ENCODE assay signal across 24 mouse cellular contexts in genomic region chr4:57574181-57574580, GRCm38 (mm10). TPM values are rescaled to one million over a fixed set of nuclear protein-coding genes. Genes with fewer than 3 reads are reported as not detected.
DNase-seq lines count a peak whose midpoint lies in the region; ATAC-seq and TF ChIP-seq lines count a peak whose summit lies in the region.
"Had no signal": no experiment of that assay in that cellular context is flagged by ENCODE, and none has a peak within 500 bp of the region (broad histone marks: within the 10 kb centered on the region; RNA-seq: fewer than 3 reads in every experiment).

No protein-coding gene starts in this region.

- no peak for TF ChIP-seq POLR2A in heart, adult 2 months (IDR thresholded peaks at IDR 0.05; ENCODE audit: insufficient read depth, low read depth, low read length)

- 75% methylated on average over 3 of the region's 3 CpGs for WGBS in heart, adult 2 months
- 59% methylated on average over 3 of the region's 3 CpGs for WGBS in heart, embryonic 14.5 days
- whole genome bisulfite sequencing in lung, embryonic 14.5 days: 80% methylated on average over 3 of the region's 3 CpGs

- no peak for TF ChIP-seq EP300 in heart, adult 2 months (IDR thresholded peaks at IDR 0.05; ENCODE audit: insufficient read depth, low read depth, low read length)

- no peak for DNase-seq in heart, adult 2 months
- no peak for DNase-seq in heart, adult 8-10 months (ENCODE audit: low spot score)
- no peak for DNase-seq in heart, postnatal 36 days
- no peak for DNase-seq in lung, embryonic 14.5 days
- no peak for DNase-seq in lung, postnatal 25 days (ENCODE audit: low spot score)
- no peak for DNase-seq in left cerebral cortex, postnatal 36 days (ENCODE audit: low spot score in 2 of 2)
- DNase-seq: B cell, adult 2 months; cerebellum, adult 2 months; cerebellum, postnatal 14 days; kidney, adult 9 months; kidney, postnatal 10 days; layer of hippocampus, adult 9-11 months; liver; lung, postnatal 10 days; midbrain, embryonic 14.5 days; thymus, postnatal 4 days had no signal

- no peaks in the 10 kb centered on the region for H3K27me3 ChIP-seq in heart, adult 2 months (ENCODE audit: control insufficient read depth, insufficient read depth, low read length)
- no peaks in the 10 kb centered on the region for H3K27me3 ChIP-seq in heart, embryonic 14.5 days (ENCODE audit: control insufficient read depth, insufficient read depth, low read length)
- no peaks in the 10 kb centered on the region for H3K27me3 ChIP-seq in lung, embryonic 14.5 days (ENCODE audit: insufficient read depth, low read length)
- H3K27me3 ChIP-seq: intestine, embryonic 15.5 days had no signal

- peaks cover 18% of the 10 kb centered on the region for H3K4me1 ChIP-seq in heart, adult 2 months (ENCODE audit: control insufficient read depth, insufficient read depth, low read length)
- peaks cover 37 to 74% of the 10 kb centered on the region in 2 experiments for H3K4me1 ChIP-seq in heart, embryonic 14.5 days (ENCODE audit: control insufficient read depth in 2 of 2, insufficient read depth in 2 of 2, low read length in 2 of 2)
- H3K4me1 ChIP-seq in lung, embryonic 14.5 days (ENCODE audit: insufficient read depth): peaks cover 10% of the 10 kb centered on the region; the same call in 1 of the 2 replicates
- H3K4me1 ChIP-seq: hindbrain, embryonic 12.5 days had no signal

- H3K79me2 ChIP-seq in heart, adult 2 months (replicated peaks; ENCODE audit: control insufficient read depth, insufficient read depth, low read length): peaks cover 5% of the 10 kb centered on the region

- no peak overlapping the region for H3K4me3 ChIP-seq in heart, adult 2 months
- no peak overlapping the region for H3K4me3 ChIP-seq in heart, embryonic 14.5 days (ENCODE audit: control insufficient read depth in 1 of 2, insufficient read depth in 1 of 2, low read depth in 1 of 2, low read length in 2 of 2)
- no peak overlapping the region for H3K4me3 ChIP-seq in lung, embryonic 14.5 days (ENCODE audit: low read depth, low read length)
- H3K4me3 ChIP-seq: erythroblast, embryonic 14.5 days; hindbrain, embryonic 12.5 days; intestine, embryonic 15.5 days had no signal

- H3K4me2 ChIP-seq in heart, embryonic 14.5 days (ENCODE audit: low read length): peak overlapping the region; percentile 35
- H3K4me2 ChIP-seq in lung, embryonic 14.5 days: no peak overlapping the region
- H3K4me2 ChIP-seq: hindbrain, embryonic 12.5 days; intestine, embryonic 15.5 days had no signal

- TF ChIP-seq CTCF in heart, adult 2 months (IDR thresholded peaks at IDR 0.05): no peak
- no peak for TF ChIP-seq CTCF in lung, embryonic 14.5 days (IDR thresholded peaks at IDR 0.05; ENCODE audit: low read depth)

- no peak overlapping the region for H3K9ac ChIP-seq in heart, adult 2 months (ENCODE audit: low read depth, low read length)
- 0 out of 2 replicates have a peak overlapping the region, but pooled peaks have one; percentile 32 for H3K9ac ChIP-seq in heart, embryonic 14.5 days (ENCODE audit: low read length)
- H3K9ac ChIP-seq in lung, embryonic 14.5 days: no peak overlapping the region
- H3K9ac ChIP-seq: hindbrain, embryonic 12.5 days; intestine, embryonic 15.5 days; liver, embryonic 14.5 days had no signal

- intact Hi-C loops in heart, adult 2 months (cut with DNase I): no loop called here
- intact Hi-C loops in heart, postnatal 36 days (cut with DNase I): no loop called here
- intact Hi-C loops in left cerebral cortex, postnatal 36 days (cut with DNase I): no loop called here

- H3K36me3 ChIP-seq in heart, adult 2 months (ENCODE audit: control insufficient read depth, insufficient read depth, low read length): peaks cover 4% of the 10 kb centered on the region
- peaks cover 8% of the 10 kb centered on the region; the same call in 1 of the 2 replicates for H3K36me3 ChIP-seq in heart, embryonic 14.5 days (ENCODE audit: control insufficient read depth, insufficient read depth, low read length)
- no peaks in the 10 kb centered on the region for H3K36me3 ChIP-seq in lung, embryonic 14.5 days (ENCODE audit: insufficient read depth)
- H3K36me3 ChIP-seq: hindbrain, embryonic 12.5 days; intestine, embryonic 15.5 days had no signal

- no peak for ATAC-seq in heart, embryonic 14.5 days (ENCODE audit: insufficient number of reproducible peaks, insufficient read depth, low FRiP score, low read depth)
- ATAC-seq in lung, embryonic 14.5 days (ENCODE audit: insufficient read depth): no peak
- ATAC-seq: forebrain, embryonic 16.5 days; hindbrain, postnatal 0 days; intestine, embryonic 15.5 days had no signal

- H3K9me3 ChIP-seq in heart, embryonic 14.5 days (ENCODE audit: control insufficient read depth, low read length): no peaks in the 10 kb centered on the region
- no peaks in the 10 kb centered on the region for H3K9me3 ChIP-seq in lung, embryonic 14.5 days (ENCODE audit: low read depth, low read length)
- H3K9me3 ChIP-seq: hindbrain, embryonic 12.5 days; intestine, embryonic 15.5 days had no signal

- H3K27ac ChIP-seq in heart, adult 2 months: peak overlapping the region; percentile 48; the same call in 1 of the 2 replicates
- peak overlapping the region; percentile 79 to 89 for H3K27ac ChIP-seq in heart, embryonic 14.5 days (replicated peaks in 1 of 2; ENCODE audit: control insufficient read depth in 1 of 2, insufficient read depth in 1 of 2, low read depth in 2 of 2, low read length in 2 of 2)
- H3K27ac ChIP-seq in lung, embryonic 14.5 days (ENCODE audit: low read depth): peak overlapping the region; percentile 3; the same call in 1 of the 2 replicates
- H3K27ac ChIP-seq: hindbrain, embryonic 12.5 days; hindbrain, postnatal 0 days; intestine, embryonic 15.5 days; liver, embryonic 14.5 days had no signal

RNA-seq across cellular contexts. Expression of gene Pakap, which starts 6.2 kb away (rescaled TPM):
- 10 to 100 TPM; 33.7 to 35.2 TPM for total RNA-seq in heart, adult 2 months (2021)
- 3.3 and 7.6 TPM in 2 replicates for polyA plus RNA-seq in heart, adult 2 months (2012; rRNA removed)
- total RNA-seq in heart, adult 8-10 months (2022): 10 to 100 TPM; 29.2 to 44.2 (median 39.5) TPM
- 59.6 and 66.0 TPM in 2 replicates for polyA plus RNA-seq in heart, embryonic 14.5 days (2014; fragmentation: Nextera tagmentation; extraction: Ambion mirVana)
- total RNA-seq in heart, postnatal 36 days (2021): 10 to 100 TPM; 33.1 to 33.7 TPM
- 56.2 and 57.2 TPM in 2 replicates for polyA plus RNA-seq in lung, embryonic 14.5 days (2014; fragmentation: Nextera tagmentation; extraction: Ambion mirVana)
- total RNA-seq in left cerebral cortex, postnatal 36 days (2021): 10 to 100 TPM; 15.8 to 21.2 TPM
- total RNA-seq: monocyte, adult 5-6 weeks had no signal
- polyA plus RNA-seq: erythroblast, embryonic 14.5 days had no signal

Comparison
In these comparisons a context has a peak if more than half of its experiments do, and no peak if none do; other contexts are left out.
1. H3K27ac ChIP-seq: peak in every context shown above with its lines; median percentile 84 in heart, embryonic 14.5 days; 48 in heart, adult 2 months; 3 in lung, embryonic 14.5 days.